Mouse (Mus musculus): Measurements from ENCODE around the gene Ulk3. TPM values are rescaled to one million over a fixed set of nuclear protein-coding genes. Genes with fewer than 3 reads are reported as not detected.
A peak's percentile ranks its signal among the peaks of the same experiment; 100 is the strongest.

Gene Ulk3
- 6.4 and 9.0 TPM in 2 replicates for polyA plus RNA-seq (2016; fragmentation: Nextera tagmentation; extraction: Ambion mirVana)

- H3K9me3 ChIP-seq (replicated peaks), result no peaks in the 10 kb centered on the region
- H3K4me1 ChIP-seq, result peaks cover 36% of the 10 kb centered on the region
- peak within 1 kb of the TSS; percentile 76 for H3K9ac ChIP-seq
- H3K27ac ChIP-seq, result peak within 1 kb of the TSS; percentile 71
- H3K4me3 ChIP-seq, result peak within 1 kb of the TSS; percentile 70
- no peaks in the 10 kb centered on the region for H3K27me3 ChIP-seq (replicated peaks)
- ATAC-seq, result peak; percentile 80
- WGBS (ENCODE audit: insufficient replicate concordance), result 1% methylated on average over 58 of the region's 58 CpGs
- H3K4me2 ChIP-seq, result peak within 1 kb of the TSS; percentile 94
- H3K36me3 ChIP-seq, result peaks cover 56% of the 10 kb centered on the region
Measured at GRCm38 (mm10) chr9:57589224-57590126, at the start of gene Ulk3. TSS of gene Ulk3 (plus strand) at chr9:57589452.

- H3K9me3 ChIP-seq (replicated peaks), result no peaks in the 10 kb centered on the region
- no peak overlapping the region for H3K27ac ChIP-seq
- no peaks in the 10 kb centered on the region for H3K27me3 ChIP-seq (replicated peaks)
- no peak overlapping the region for H3K9ac ChIP-seq
- peaks cover 63% of the 10 kb centered on the region for H3K36me3 ChIP-seq
- H3K4me2 ChIP-seq, result no peak overlapping the region
- peaks cover 28% of the 10 kb centered on the region for H3K4me1 ChIP-seq
- no peak overlapping the region for H3K4me3 ChIP-seq
- WGBS (ENCODE audit: insufficient replicate concordance), result 75% methylated on average over 2 of the region's 2 CpGs
- no peak for ATAC-seq
Measured at GRCm38 (mm10) chr9:57539550-57539949, 49.7 kb upstream of the Ulk3 start.

GRCm38 (mm10) chr9:57541312-57541711, 47.9 kb upstream of the Ulk3 start:
- no peak for ATAC-seq
- Histone ChIP-seq H3K4me2 (no peak overlapping the region), H3K27me3 (replicated peaks) (no peaks in the 10 kb centered on the region), H3K4me3 (no peak overlapping the region), H3K27ac (no peak overlapping the region), H3K9me3 (replicated peaks) (no peaks in the 10 kb centered on the region), H3K4me1 (peaks cover 27% of the 10 kb centered on the region), H3K9ac (no peak overlapping the region), H3K36me3 (peaks cover 72% of the 10 kb centered on the region)
- 6% methylated on average over 1 of the region's 1 CpGs for WGBS (ENCODE audit: insufficient replicate concordance)

GRCm38 (mm10) chr9:57543951-57544350, 45.3 kb upstream of the Ulk3 start:
- Histone ChIP-seq H3K36me3 (peaks cover 82% of the 10 kb centered on the region), H3K9me3 (replicated peaks) (no peaks in the 10 kb centered on the region), H3K4me3 (no peak overlapping the region), H3K4me2 (no peak overlapping the region), H3K27ac (no peak overlapping the region), H3K9ac (no peak overlapping the region), H3K27me3 (replicated peaks) (no peaks in the 10 kb centered on the region), H3K4me1 (peaks cover 25% of the 10 kb centered on the region)
- 68% methylated on average over 3 of the region's 3 CpGs for WGBS (ENCODE audit: insufficient replicate concordance)
- ATAC-seq, result no peak

- ATAC-seq, result peak; percentile 45; the same call in 1 of the 2 replicates
- peaks cover 56% of the 10 kb centered on the region for H3K36me3 ChIP-seq
- no peak overlapping the region for H3K9ac ChIP-seq
- peak overlapping the region; percentile 27 for H3K4me2 ChIP-seq
- no peaks in the 10 kb centered on the region for H3K9me3 ChIP-seq (replicated peaks)
- H3K27ac ChIP-seq, result 0 out of 2 replicates have a peak overlapping the region, but pooled peaks have one; percentile 15
- WGBS (ENCODE audit: insufficient replicate concordance), result 26% methylated on average over 5 of the region's 5 CpGs
- no peaks in the 10 kb centered on the region for H3K27me3 ChIP-seq (replicated peaks)
- H3K4me1 ChIP-seq, result peaks cover 34% of the 10 kb centered on the region
- H3K4me3 ChIP-seq, result no peak overlapping the region
Measured at GRCm38 (mm10) chr9:57547287-57547686, 42.0 kb upstream of the Ulk3 start.

- no peaks in the 10 kb centered on the region for H3K9me3 ChIP-seq (replicated peaks)
- no peak overlapping the region for H3K4me3 ChIP-seq
- no peaks in the 10 kb centered on the region for H3K27me3 ChIP-seq (replicated peaks)
- H3K9ac ChIP-seq, result no peak overlapping the region
- peaks cover 36% of the 10 kb centered on the region for H3K4me1 ChIP-seq
- peaks cover 50% of the 10 kb centered on the region for H3K36me3 ChIP-seq
- ATAC-seq, result no peak
- WGBS (ENCODE audit: insufficient replicate concordance), result 81% methylated on average over 11 of the region's 11 CpGs
- H3K27ac ChIP-seq, result no peak overlapping the region
- H3K4me2 ChIP-seq, result peak overlapping the region; percentile 27
Measured at GRCm38 (mm10) chr9:57547869-57548268, 41.4 kb upstream of the Ulk3 start.

- Histone ChIP-seq H3K4me3 (no peak overlapping the region), H3K27me3 (replicated peaks) (no peaks in the 10 kb centered on the region), H3K4me1 (peaks cover 40% of the 10 kb centered on the region), H3K27ac (no peak overlapping the region), H3K9ac (no peak overlapping the region), H3K4me2 (no peak overlapping the region), H3K9me3 (replicated peaks) (no peaks in the 10 kb centered on the region), H3K36me3 (peaks cover 37% of the 10 kb centered on the region)
- 91% methylated on average over 4 of the region's 4 CpGs for whole genome bisulfite sequencing (ENCODE audit: insufficient replicate concordance)
- no peak for ATAC-seq
Measured at GRCm38 (mm10) chr9:57549186-57549585, 40.1 kb upstream of the Ulk3 start.

- Histone ChIP-seq H3K36me3 (peaks cover 26% of the 10 kb centered on the region), H3K27ac (no peak overlapping the region), H3K4me3 (no peak overlapping the region), H3K4me2 (no peak overlapping the region), H3K9me3 (replicated peaks) (no peaks in the 10 kb centered on the region), H3K4me1 (peaks cover 40% of the 10 kb centered on the region), H3K9ac (no peak overlapping the region), H3K27me3 (replicated peaks) (no peaks in the 10 kb centered on the region)
- 80% methylated on average over 11 of the region's 11 CpGs for WGBS (ENCODE audit: insufficient replicate concordance)
- no peak for ATAC-seq
Measured at GRCm38 (mm10) chr9:57550126-57550862, 39.0 kb upstream of the Ulk3 start.

GRCm38 (mm10) chr9:57552139-57552887, 36.9 kb upstream of the Ulk3 start, which contains the start of gene Mpi:
TSS of gene Mpi (minus strand) at chr9:57552763.
- Histone ChIP-seq H3K9ac (peak within 1 kb of the TSS; percentile 72), H3K4me3 (peak within 1 kb of the TSS; percentile 70), H3K36me3 (peaks cover 18% of the 10 kb centered on the region), H3K27me3 (replicated peaks) (no peaks in the 10 kb centered on the region), H3K4me1 (peaks cover 36% of the 10 kb centered on the region), H3K9me3 (replicated peaks) (no peaks in the 10 kb centered on the region), H3K27ac (no peak within 1 kb of the TSS), H3K4me2 (peak within 1 kb of the TSS; percentile 79)
- WGBS (ENCODE audit: insufficient replicate concordance), result 2% methylated on average over 28 of the region's 28 CpGs
- ATAC-seq, result peak; percentile 42; the same call in 1 of the 2 replicates

GRCm38 (mm10) chr9:57553119-57553518, 36.1 kb upstream of the Ulk3 start:
- Histone ChIP-seq H3K27ac (no peak overlapping the region), H3K9me3 (replicated peaks) (no peaks in the 10 kb centered on the region), H3K4me3 (no peak overlapping the region; the same call in 1 of the 2 replicates), H3K9ac (no peak overlapping the region), H3K4me1 (peaks cover 28% of the 10 kb centered on the region), H3K36me3 (peaks cover 14% of the 10 kb centered on the region), H3K4me2 (peak overlapping the region; percentile 79), H3K27me3 (replicated peaks) (no peaks in the 10 kb centered on the region)
- ATAC-seq, result no peak; the same call in 1 of the 2 replicates
- WGBS (ENCODE audit: insufficient replicate concordance), result 73% methylated on average over 11 of the region's 11 CpGs

- no peak overlapping the region for H3K27ac ChIP-seq
- H3K4me3 ChIP-seq, result no peak overlapping the region
- WGBS (ENCODE audit: insufficient replicate concordance), result 68% methylated on average over 3 of the region's 3 CpGs
- H3K9me3 ChIP-seq (replicated peaks), result no peaks in the 10 kb centered on the region
- H3K36me3 ChIP-seq, result no peaks in the 10 kb centered on the region; the same call in 1 of the 2 replicates
- no peak for ATAC-seq
- no peak overlapping the region for H3K9ac ChIP-seq
- peaks cover 4% of the 10 kb centered on the region; the same call in 1 of the 2 replicates for H3K27me3 ChIP-seq (replicated peaks)
- H3K4me1 ChIP-seq, result peaks cover 22% of the 10 kb centered on the region
- H3K4me2 ChIP-seq, result no peak overlapping the region
Measured at GRCm38 (mm10) chr9:57554753-57555152, 34.5 kb upstream of the Ulk3 start.

Measured in liver, embryonic 12.5 days (tissue).